Mouse (Mus musculus) megakaryocyte-erythroid progenitor cell, adult 5-6 weeks (primary cell): Measurements from ENCODE around the gene Sft2d1. TPM values are rescaled to one million over a fixed set of nuclear protein-coding genes. Genes with fewer than 3 reads are reported as not detected.
"Not testable (repeated sequence)": the region's sequence is repeated elsewhere in the genome, so short reads cannot be mapped to it uniquely, and the experiment has no call there.

Source experiments
- ATAC-seq: replicated peaks from 2 replicates; pipeline ENCODE4 v1.8.0; 2016; ENCODE audit warnings: mild to moderate bottlenecking, inconsistent platforms; ENCODE audit not compliant: severe bottlenecking, poor library complexity, low FRiP score, low TSS enrichment
- total RNA-seq, 2 experiments: library from RNA; stranded (forward) in 1 of 2; stranded (reverse) in 1 of 2; fragments of 200-1000, 215-1000 nt in 1 of 2; fragments of >200 nt in 1 of 2; fragmentation: Nextera tagmentation in 1 of 2; gene quantifications; 2 replicates each; pipeline ENCODE4 v1.2.3; 2014 to 2017

The Sft2d1 gene
- total RNA-seq, 2 experiments from 2014 or later = 24.3 to 137 TPM

GRCm38 (mm10) chr17:8299524-8299923 is 11.4 kb upstream of the Sft2d1 start:
- no peak for ATAC-seq

GRCm38 (mm10) chr17:8301515-8301914 is 9.4 kb upstream of the Sft2d1 start:
- ATAC-seq = no peak

- no peak for ATAC-seq
Measured at GRCm38 (mm10) chr17:8302772-8303438, 8.0 kb upstream of the Sft2d1 start.

- ATAC-seq = no peak
Measured at GRCm38 (mm10) chr17:8303671-8304070, 7.2 kb upstream of the Sft2d1 start.

GRCm38 (mm10) chr17:8305801-8306200 is 5.1 kb upstream of the Sft2d1 start:
- peak; percentile 66 for ATAC-seq

GRCm38 (mm10) chr17:8311751-8312150 is 849 bp downstream of the Sft2d1 start:
- ATAC-seq = no peak

GRCm38 (mm10) chr17:8313976-8314375 is 3.1 kb downstream of the Sft2d1 start:
- ATAC-seq = no peak

- peak; percentile 62; the same call in 1 of the 2 replicates for ATAC-seq
Measured at GRCm38 (mm10) chr17:8316251-8316650, 5.3 kb downstream of the Sft2d1 start.

GRCm38 (mm10) chr17:8326877-8327276 is 16.0 kb downstream of the Sft2d1 start:
- not testable (repeated sequence) for ATAC-seq

GRCm38 (mm10) chr17:8328511-8329174 is 17.7 kb downstream of the Sft2d1 start:
- ATAC-seq = peak; percentile 74

- ATAC-seq = no peak
Measured at GRCm38 (mm10) chr17:8330602-8331001, 19.7 kb downstream of the Sft2d1 start.

GRCm38 (mm10) chr17:8337159-8337558 is 26.3 kb downstream of the Sft2d1 start, which contains the start of gene Prr18:
TSS of gene Prr18 (plus strand) at chr17:8337459.
- not testable (repeated sequence) for ATAC-seq

- no peak for ATAC-seq
Measured at GRCm38 (mm10) chr17:8339666-8340374, 28.9 kb downstream of the Sft2d1 start.

GRCm38 (mm10) chr17:8340407-8341359 is 29.8 kb downstream of the Sft2d1 start:
- peak; percentile 72 for ATAC-seq

GRCm38 (mm10) chr17:8341360-8341963 is 30.6 kb downstream of the Sft2d1 start:
- no peak for ATAC-seq

GRCm38 (mm10) chr17:8342706-8343105 is 31.8 kb downstream of the Sft2d1 start:
- no peak for ATAC-seq

- no peak for ATAC-seq
Measured at GRCm38 (mm10) chr17:8343416-8343815, 32.5 kb downstream of the Sft2d1 start.

- ATAC-seq = no peak
Measured at GRCm38 (mm10) chr17:8347765-8348285, 36.9 kb downstream of the Sft2d1 start.

- ATAC-seq = no peak
Measured at GRCm38 (mm10) chr17:8348941-8349340, 38.0 kb downstream of the Sft2d1 start.
